Mouse (Mus musculus) lung, postnatal 14 days (tissue): ENCODE data around the gene Rbm39.
"Not testable (repeated sequence)": the region's sequence is repeated elsewhere in the genome, so short reads cannot be mapped to it uniquely, and the experiment has no call there.

Source experiments
- DNase-seq: peaks from one replicate; pipeline ENCODE4 v3.0.0; 2021

Gene Rbm39

GRCm38 (mm10) chr2:156179046-156179795 is 817 bp downstream of the Rbm39 start:
- DNase-seq = peak; percentile 84

GRCm38 (mm10) chr2:156177651-156178050 is 2.4 kb downstream of the Rbm39 start:
- DNase-seq = no peak

GRCm38 (mm10) chr2:156177079-156177478 is 3.0 kb downstream of the Rbm39 start:
- no peak for DNase-seq

GRCm38 (mm10) chr2:156166557-156166956 is 13.5 kb downstream of the Rbm39 start:
- DNase-seq = no peak

GRCm38 (mm10) chr2:156165478-156165877 is 14.6 kb downstream of the Rbm39 start:
- DNase-seq = no peak

GRCm38 (mm10) chr2:156151538-156151937 is 28.5 kb downstream of the Rbm39 start:
- DNase-seq = no peak

- DNase-seq = no peak
Measured at GRCm38 (mm10) chr2:156147316-156147915, 32.6 kb downstream of the Rbm39 start.

- no peak for DNase-seq
Measured at GRCm38 (mm10) chr2:156146272-156146989, 33.6 kb downstream of the Rbm39 start.

GRCm38 (mm10) chr2:156145486-156146130 is 34.4 kb downstream of the Rbm39 start:
- no peak for DNase-seq

GRCm38 (mm10) chr2:156143953-156144724 is 35.9 kb downstream of the Rbm39 start, which contains the start of the genes Romo1 and Nfs1:
Gene Romo1, plus strand, starts transcription at chr2:156144039.
Gene Nfs1, minus strand, starts transcription at chr2:156144186.
- DNase-seq = peak; percentile 93

GRCm38 (mm10) chr2:156143367-156143766 is 36.7 kb downstream of the Rbm39 start:
- no peak for DNase-seq

- no peak for DNase-seq
Measured at GRCm38 (mm10) chr2:156142820-156143219, 37.2 kb downstream of the Rbm39 start.

- DNase-seq = no peak
Measured at GRCm38 (mm10) chr2:156135695-156136094, 44.3 kb downstream of the Rbm39 start.

- no peak for DNase-seq
Measured at GRCm38 (mm10) chr2:156134161-156134560, 45.9 kb downstream of the Rbm39 start.

- no peak for DNase-seq
Measured at GRCm38 (mm10) chr2:156126992-156127391, 53.0 kb downstream of the Rbm39 start, which contains the start of gene Gm28036. Gene Gm28036, minus strand, starts transcription at chr2:156127092.

- no peak for DNase-seq
Measured at GRCm38 (mm10) chr2:156123731-156124130, 56.3 kb downstream of the Rbm39 start.

GRCm38 (mm10) chr2:156119566-156119965 is 60.5 kb downstream of the Rbm39 start:
- DNase-seq = no peak

- not testable (repeated sequence) for DNase-seq
Measured at GRCm38 (mm10) chr2:156112080-156112423, 68.0 kb downstream of the Rbm39 start.

GRCm38 (mm10) chr2:156111358-156112079 is 68.5 kb downstream of the Rbm39 start, which contains the start of the genes Cpne1 and Rbm12:
Gene Cpne1, minus strand, starts transcription at chr2:156111965.
Gene Rbm12, minus strand, starts transcription at chr2:156111978.
- peak; percentile 93 for DNase-seq

GRCm38 (mm10) chr2:156110627-156111357 is 69.2 kb downstream of the Rbm39 start:
- DNase-seq = no peak
